ENCODE assay signal across 13 mouse cellular contexts in the genomic region with DNA sequence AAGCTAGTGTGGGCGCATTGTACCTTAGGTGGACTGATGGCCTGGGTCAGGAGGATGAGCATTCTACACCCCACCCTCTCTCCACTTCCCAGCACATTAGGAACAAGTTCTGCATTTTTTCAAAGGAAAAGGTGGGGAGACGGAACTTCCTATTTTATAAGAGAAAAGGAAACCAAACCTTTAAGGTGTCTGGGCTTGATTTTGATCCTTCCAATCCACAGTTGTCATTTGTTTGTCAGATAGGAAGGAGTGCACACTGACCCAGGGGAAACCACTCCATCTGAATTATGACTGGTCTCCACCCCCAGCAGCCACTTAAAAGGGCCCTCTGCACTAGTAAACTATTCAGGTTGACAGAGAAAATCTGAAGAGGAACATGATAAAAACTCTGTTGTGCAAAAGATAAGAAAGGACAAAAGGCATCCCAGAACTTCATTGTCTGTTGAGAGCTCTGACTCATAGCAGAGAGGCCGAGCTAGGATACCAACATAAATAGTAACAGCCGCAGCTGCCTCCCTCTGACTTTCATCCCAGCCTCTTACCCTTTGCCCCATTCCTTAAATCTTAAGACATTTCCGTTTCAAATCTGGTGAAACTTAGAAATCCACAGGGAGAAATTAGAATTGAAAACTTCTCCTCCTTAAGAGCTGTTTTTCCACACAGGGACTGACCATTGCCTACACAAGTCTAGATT. TPM values are rescaled to one million over a fixed set of nuclear protein-coding genes. Genes with fewer than 3 reads are reported as not detected.
A peak's percentile ranks its signal among the peaks of the same experiment; 100 is the strongest.
DNase-seq lines count a peak whose midpoint lies in the region; TF ChIP-seq lines count a peak whose summit lies in the region.
"Had no signal": no experiment of that assay in that cellular context is flagged by ENCODE, and none has a peak within 500 bp of the region (broad histone marks: within the 10 kb centered on the region; RNA-seq: fewer than 3 reads in every experiment).

No protein-coding gene starts in this region.

- TF ChIP-seq CTCF in embryonic fibroblast, embryonic 13.5 days (IDR thresholded peaks at IDR 0.05; ENCODE audit: borderline replicate concordance, insufficient read depth, low read length), result no peak

- peak; percentile 34 for DNase-seq in adrenal gland, adult 2 months
- no peak for DNase-seq in adrenal gland, postnatal 4 days (ENCODE audit: low spot score in 2 of 2)
- peak; percentile 24 for DNase-seq in 416B (ENCODE audit: low read depth)
- DNase-seq in kidney, postnatal 14 days, result peak; percentile 60
- no peak for DNase-seq in yolk sac, embryonic 10.5 days (ENCODE audit: low spot score)
- no peak for DNase-seq in ovary, adult 18-20 months (ENCODE audit: low spot score)
- DNase-seq in gastrocnemius, postnatal 14 days, result no peak
- DNase-seq: cerebellum, adult 11 months; lung, postnatal 14 days; thymus, adult 18-20 months had no signal

- H3K27ac ChIP-seq in embryonic fibroblast, embryonic 13.5 days (ENCODE audit: insufficient read depth, low read length), result peak overlapping the region; percentile 52; the same call in 1 of the 2 replicates
- H3K27ac ChIP-seq: hindbrain, embryonic 12.5 days; neural tube, embryonic 15.5 days had no signal

- H3K4me3 ChIP-seq in embryonic fibroblast, embryonic 13.5 days (ENCODE audit: insufficient read depth, low read length), result no peak overlapping the region
- H3K4me3 ChIP-seq: hindbrain, embryonic 12.5 days; neural tube, embryonic 15.5 days had no signal

- no peaks in the 10 kb centered on the region for H3K4me1 ChIP-seq in embryonic fibroblast, embryonic 13.5 days (ENCODE audit: control insufficient read depth, insufficient read depth, low read length)
- H3K4me1 ChIP-seq: hindbrain, embryonic 12.5 days; neural tube, embryonic 15.5 days had no signal

- TF ChIP-seq POLR2A in embryonic fibroblast, embryonic 13.5 days (IDR thresholded peaks at IDR 0.05; ENCODE audit: low read depth, low read length), result no peak

- intact Hi-C loops in gastrocnemius, postnatal 14 days (cut with DNase I; ENCODE audit: low total_unique reads), result no loop called here

RNA-seq across cellular contexts. Expression of gene Adgrl4, which starts 54.2 kb away (rescaled TPM):
- 10 to 100 TPM; 78.7 to 87.4 TPM for total RNA-seq in adrenal gland, adult 2 months (2021)
- 3.4 and 6.7 TPM in 2 replicates for polyA plus RNA-seq in adrenal gland, adult 2 months (2012; rRNA removed)
- 10 to 100 TPM; 41.6 to 41.7 TPM for total RNA-seq in adrenal gland, postnatal 4 days (2021)
- 0.12 TPM in 1 of 2 replicates, not detected in the other for polyA plus RNA-seq in embryonic fibroblast, embryonic 13.5 days (2011; ENCODE audit: insufficient read length, low read depth, missing spikeins)
- 10 to 100 TPM; 32.8 to 48.7 TPM for total RNA-seq in gastrocnemius, postnatal 14 days (2021)

Comparison
In these comparisons a context has a peak if more than half of its experiments do, and no peak if none do; other contexts are left out.
1. DNase-seq: peak in adrenal gland, adult 2 months (single experiment), 416B (single experiment) and kidney, postnatal 14 days (single experiment); none in adrenal gland, postnatal 4 days (0 of 2), yolk sac, embryonic 10.5 days (single experiment), ovary, adult 18-20 months (single experiment) and gastrocnemius, postnatal 14 days (single experiment).